Mouse (Mus musculus) neutrophil, adult 5-6 weeks (primary cell): Measurements from ENCODE around the gene Kcne3. TPM values are rescaled to one million over a fixed set of nuclear protein-coding genes. Genes with fewer than 3 reads are reported as not detected.

ENCODE experiments used
- ATAC-seq: fragments of 151-379, 151-347 bp; 2 replicates; pipeline ENCODE4 v1.8.0; 2017; ENCODE audit warnings: mild to moderate bottlenecking, moderate TSS enrichment; ENCODE audit not compliant: insufficient number of reproducible peaks, poor library complexity, low FRiP score, severe bottlenecking; ENCODE audit errors: extremely low read depth
- total RNA-seq: library from RNA; stranded (forward); fragments of 200-1000 nt; gene quantifications from 2 replicates; pipeline ENCODE4 v1.2.3, GENCODE M21; 2017

Kcne3 gene
- total RNA-seq, 1 experiment from 2014 or later, result 0.47 TPM

- ATAC-seq, result no peak
Observed at GRCm38 (mm10) chr7:100179394-100179793, 3.1 kb downstream of the Kcne3 start.

- ATAC-seq, result no peak
Observed at GRCm38 (mm10) chr7:100179836-100180407, 3.6 kb downstream of the Kcne3 start.

- no peak for ATAC-seq
Observed at GRCm38 (mm10) chr7:100181176-100181575, 4.9 kb downstream of the Kcne3 start.

- ATAC-seq, result no peak
Observed at GRCm38 (mm10) chr7:100181614-100182013, 5.3 kb downstream of the Kcne3 start.

GRCm38 (mm10) chr7:100182388-100182787 is 6.1 kb downstream of the Kcne3 start:
- ATAC-seq, result no peak

GRCm38 (mm10) chr7:100187601-100188000 is 11.3 kb downstream of the Kcne3 start:
- peak; percentile 41; the same call in 1 of the 2 replicates for ATAC-seq

- no peak for ATAC-seq
Observed at GRCm38 (mm10) chr7:100190167-100190566, 13.9 kb downstream of the Kcne3 start.

- peak; percentile 58; the same call in 1 of the 2 replicates for ATAC-seq
Observed at GRCm38 (mm10) chr7:100190778-100191177, 14.5 kb downstream of the Kcne3 start.

GRCm38 (mm10) chr7:100201191-100201590 is 24.9 kb downstream of the Kcne3 start:
- no peak for ATAC-seq

GRCm38 (mm10) chr7:100203616-100204015 is 27.3 kb downstream of the Kcne3 start:
- no peak for ATAC-seq

GRCm38 (mm10) chr7:100204871-100205270 is 28.6 kb downstream of the Kcne3 start:
- ATAC-seq, result no peak

- ATAC-seq, result no peak
Observed at GRCm38 (mm10) chr7:100206144-100206543, 29.8 kb downstream of the Kcne3 start.

GRCm38 (mm10) chr7:100207886-100208285 is 31.6 kb downstream of the Kcne3 start:
- ATAC-seq, result no peak

GRCm38 (mm10) chr7:100214310-100214709 is 38.0 kb downstream of the Kcne3 start:
- ATAC-seq, result no peak

- no peak for ATAC-seq
Observed at GRCm38 (mm10) chr7:100215116-100215732, 38.9 kb downstream of the Kcne3 start.

GRCm38 (mm10) chr7:100215976-100216375 is 39.7 kb downstream of the Kcne3 start:
- ATAC-seq, result no peak

GRCm38 (mm10) chr7:100216601-100217565 is 40.6 kb downstream of the Kcne3 start:
- ATAC-seq, result no peak

GRCm38 (mm10) chr7:100227158-100227875 is 51.0 kb downstream of the Kcne3 start, which contains the start of gene Pgm2l1:
Gene Pgm2l1, plus strand, starts transcription at chr7:100227394.
- ATAC-seq, result peak; percentile 96

GRCm38 (mm10) chr7:100227896-100228525 is 51.7 kb downstream of the Kcne3 start:
- ATAC-seq, result no peak
